Mouse (Mus musculus) heart, postnatal 0 days (tissue): Measurements from ENCODE around the gene Magi1.

ENCODE experiments used
- CTCF ChIP-seq: IDR thresholded peaks from 2 replicates; pipeline ENCODE4 v1.5.1; 2016; ENCODE audit warnings: antibody characterized with exemption, control low read depth, low read depth
- EP300 ChIP-seq: IDR thresholded peaks from 2 replicates; pipeline ENCODE4 v1.6.1; 2016; ENCODE audit warnings: antibody characterized with exemption, low read depth

GRCm38 (mm10) chr6:94230129-94230528, 53.6 kb downstream of the Magi1 start:
- TF ChIP-seq CTCF, result no peak
- TF ChIP-seq EP300, result no peak
